Mouse (Mus musculus) CH12.LX (cell line): ENCODE data around the gene B3gat3. TPM values are rescaled to one million over a fixed set of nuclear protein-coding genes. Genes with fewer than 3 reads are reported as not detected.

Experiments used
- DNase-seq: peaks from one replicate; pipeline ENCODE4 v3.0.0-alpha.2; 2013; ENCODE audit errors: extremely low read depth
- H3K27ac ChIP-seq: 2 replicates; pipeline ENCODE4 v1.5.1; 2012; ENCODE audit warnings: low read depth, mild to moderate bottlenecking, control low read depth, moderate library complexity; ENCODE audit not compliant: insufficient read depth
- H3K27me3 ChIP-seq: replicated peaks from 2 replicates; pipeline ENCODE3; 2012; ENCODE audit warnings: inconsistent platforms
- H3K36me3 ChIP-seq, 2 experiments: replicated peaks in 1 of 2; 2 replicates each; pipeline versions ENCODE3 to v1.6.1; 2012; ENCODE audit warnings: inconsistent platforms in 1 of 2, low read length in 1 of 2, mild to moderate bottlenecking in 1 of 2, mixed read lengths in 1 of 2, moderate library complexity in 1 of 2; ENCODE audit not compliant: control insufficient read depth in 1 of 2, insufficient read depth in 1 of 2
- H3K4me1 ChIP-seq, 2 experiments: 2 replicates each; pipeline ENCODE4 v1.6.1; 2012; ENCODE audit warnings: inconsistent platforms in 1 of 2, moderate library complexity in 1 of 2; ENCODE audit not compliant: insufficient read depth in 2 of 2, control insufficient read depth in 1 of 2
- H3K4me2 ChIP-seq: 2 replicates; pipeline ENCODE4 v1.6.1; 2012; ENCODE audit warnings: low read depth, mild to moderate bottlenecking, control low read depth; ENCODE audit not compliant: poor library complexity, insufficient read depth, severe bottlenecking
- H3K4me3 ChIP-seq, 3 experiments: fragments of 150-350 bp in 1 of 3; sonication (generic) in 1 of 3; replicated peaks in 1 of 3; 2 replicates each; pipeline versions ENCODE3 to v1.5.1; 2011 to 2012; ENCODE audit warnings: low read depth in 2 of 3, low read length in 2 of 3, mild to moderate bottlenecking in 2 of 3, moderate library complexity in 2 of 3, control low read depth in 1 of 3, improper control_type of control experiment in 1 of 3, inconsistent platforms in 1 of 3, mixed read lengths in 1 of 3; ENCODE audit not compliant: poor library complexity in 1 of 3
- H3K79me2 ChIP-seq: replicated peaks from 2 replicates; pipeline ENCODE4 v1.6.1; 2012; ENCODE audit warnings: mild to moderate bottlenecking, moderate library complexity; ENCODE audit not compliant: control insufficient read depth, poor library complexity, insufficient read depth, severe bottlenecking; ENCODE audit errors: extremely low read depth
- H3K9ac ChIP-seq: 2 replicates; pipeline ENCODE4 v1.6.1; 2012; ENCODE audit warnings: low read depth, mild to moderate bottlenecking, control low read depth, moderate library complexity; ENCODE audit not compliant: insufficient read depth
- H3K9me3 ChIP-seq: replicated peaks from 2 replicates; pipeline ENCODE3; 2012; ENCODE audit warnings: low read length, inconsistent platforms, mixed read lengths
- BHLHE40 ChIP-seq: IDR thresholded peaks from 2 replicates; pipeline ENCODE4 v1.6.1; 2011; ENCODE audit warnings: mild to moderate bottlenecking, low read depth, low read length, improper control_type of control experiment
- CHD1 ChIP-seq: IDR thresholded peaks from 2 replicates; pipeline ENCODE4 v1.6.1; 2012; ENCODE audit warnings: low read depth, low read length, improper control_type of control experiment, inconsistent platforms
- CHD2 ChIP-seq: IDR thresholded peaks from 2 replicates; pipeline ENCODE4 v1.6.1; 2011; ENCODE audit warnings: low read length, improper control_type of control experiment
- CTCF ChIP-seq, 2 experiments: IDR thresholded peaks in 1 of 2; conservative IDR thresholded peaks in 1 of 2; 2 replicates each; pipeline ENCODE4 v1.5.1; 2011 to 2012; ENCODE audit warnings: low read depth in 2 of 2, low read length in 2 of 2, improper control_type of control experiment in 1 of 2, inconsistent platforms in 1 of 2, mild to moderate bottlenecking in 1 of 2, moderate library complexity in 1 of 2
- E2F4 ChIP-seq: IDR thresholded peaks from 2 replicates; pipeline ENCODE4 v1.6.1; 2011; ENCODE audit warnings: low read depth, low read length, improper control_type of control experiment; ENCODE audit not compliant: insufficient replicate concordance
- ELF1 ChIP-seq: IDR thresholded peaks from 2 replicates; pipeline ENCODE4 v1.6.1; 2014; ENCODE audit warnings: low read depth, mild to moderate bottlenecking, inconsistent platforms, low read length, improper control_type of control experiment
- EP300 ChIP-seq: IDR thresholded peaks from 2 replicates; pipeline ENCODE4 v1.6.1; 2011; ENCODE audit warnings: low read length, improper control_type of control experiment
- ETS1 ChIP-seq: conservative IDR thresholded peaks from 2 replicates; pipeline ENCODE4 v1.6.1; 2012; ENCODE audit warnings: low read depth, mild to moderate bottlenecking, inconsistent platforms, low read length, improper control_type of control experiment, moderate library complexity
- GABPA ChIP-seq: IDR thresholded peaks from 2 replicates; pipeline ENCODE4 v1.6.1; 2012; ENCODE audit warnings: low read depth, low read length, improper control_type of control experiment, inconsistent platforms; ENCODE audit not compliant: insufficient replicate concordance
- HCFC1 ChIP-seq: IDR thresholded peaks from 2 replicates; pipeline ENCODE4 v1.6.1; 2012; ENCODE audit warnings: low read depth, mild to moderate bottlenecking, inconsistent platforms, low read length, improper control_type of control experiment
- IRF4 ChIP-seq: IDR thresholded peaks from 2 replicates; pipeline ENCODE4 v1.6.1; 2014; ENCODE audit warnings: low read depth, mild to moderate bottlenecking, inconsistent platforms, low read length, improper control_type of control experiment
- JUN ChIP-seq: IDR thresholded peaks from 2 replicates; pipeline ENCODE4 v1.6.1; 2011; ENCODE audit warnings: low read depth, mild to moderate bottlenecking, low read length, improper control_type of control experiment, moderate library complexity; ENCODE audit not compliant: insufficient read depth
- JUND ChIP-seq: conservative IDR thresholded peaks from 2 replicates; pipeline ENCODE4 v1.6.1; 2011; ENCODE audit warnings: low read depth, low read length, improper control_type of control experiment
- KAT2A ChIP-seq: IDR thresholded peaks from 2 replicates; pipeline ENCODE4 v1.6.1; 2012; ENCODE audit warnings: low read length, improper control_type of control experiment, inconsistent platforms; ENCODE audit not compliant: insufficient replicate concordance
- MAFK ChIP-seq: IDR thresholded peaks from 2 replicates; pipeline ENCODE4 v1.6.1; 2011; ENCODE audit warnings: low read length, improper control_type of control experiment; ENCODE audit not compliant: insufficient replicate concordance
- MAX ChIP-seq: IDR thresholded peaks from 2 replicates; pipeline ENCODE4 v1.6.1; 2011; ENCODE audit warnings: low read length, improper control_type of control experiment
- MAZ ChIP-seq: IDR thresholded peaks from 2 replicates; pipeline ENCODE4 v1.6.1; 2012; ENCODE audit warnings: low read depth, mild to moderate bottlenecking, inconsistent platforms, low read length, improper control_type of control experiment, moderate library complexity
- MEF2A ChIP-seq: IDR thresholded peaks from 2 replicates; pipeline ENCODE4 v1.6.1; 2014; ENCODE audit warnings: low read depth, mild to moderate bottlenecking, inconsistent platforms, low read length, improper control_type of control experiment, borderline replicate concordance
- MXI1 ChIP-seq: IDR thresholded peaks from 2 replicates; pipeline ENCODE4 v1.6.1; 2011; ENCODE audit warnings: mild to moderate bottlenecking, low read depth, low read length, improper control_type of control experiment
- MYC ChIP-seq: IDR thresholded peaks from 2 replicates; pipeline ENCODE4 v1.6.1; 2011; ENCODE audit warnings: low read depth, mild to moderate bottlenecking, improper control_type of control experiment, low read length
- NELFE ChIP-seq: IDR thresholded peaks from 2 replicates; pipeline ENCODE4 v1.6.1; 2011; ENCODE audit warnings: low read depth, low read length, improper control_type of control experiment
- NRF1 ChIP-seq: IDR thresholded peaks from 2 replicates; pipeline ENCODE4 v1.6.1; 2014; ENCODE audit warnings: low read depth, mild to moderate bottlenecking, inconsistent platforms, low read length, improper control_type of control experiment, moderate library complexity
- PAX5 ChIP-seq: IDR thresholded peaks from 2 replicates; pipeline ENCODE4 v1.6.1; 2012; ENCODE audit warnings: low read length, inconsistent platforms, mixed read lengths
- POLR2A ChIP-seq: IDR thresholded peaks from 2 replicates; pipeline ENCODE4 v1.6.1; 2011; ENCODE audit warnings: low read depth, mild to moderate bottlenecking, improper control_type of control experiment, low read length
- POLR2AphosphoS2 ChIP-seq: IDR thresholded peaks from 2 replicates; pipeline ENCODE4 v1.6.1; 2011; ENCODE audit warnings: low read depth, low read length, improper control_type of control experiment
- RAD21 ChIP-seq: IDR thresholded peaks from 2 replicates; pipeline ENCODE4 v1.6.1; 2011; ENCODE audit warnings: low read depth, mild to moderate bottlenecking, low read length, improper control_type of control experiment, moderate library complexity
- RCOR1 ChIP-seq: conservative IDR thresholded peaks from 2 replicates; pipeline ENCODE4 v1.6.1; 2012; ENCODE audit warnings: low read depth, mild to moderate bottlenecking, inconsistent platforms, low read length, improper control_type of control experiment
- SIN3A ChIP-seq: IDR thresholded peaks from 2 replicates; pipeline ENCODE4 v1.6.1; 2012; ENCODE audit warnings: low read length, improper control_type of control experiment, inconsistent platforms
- SMC3 ChIP-seq: IDR thresholded peaks from 2 replicates; pipeline ENCODE4 v1.6.1; 2011; ENCODE audit warnings: low read depth, low read length, improper control_type of control experiment
- TBP ChIP-seq: conservative IDR thresholded peaks from 2 replicates; pipeline ENCODE4 v1.6.1; 2011; ENCODE audit warnings: low read depth, low read length, improper control_type of control experiment
- TCF12 ChIP-seq: IDR thresholded peaks from 2 replicates; pipeline ENCODE4 v1.6.1; 2014; ENCODE audit warnings: low read depth, mild to moderate bottlenecking, inconsistent platforms, low read length, improper control_type of control experiment
- UBTF ChIP-seq: IDR thresholded peaks from 2 replicates; pipeline ENCODE4 v1.6.1; 2012; ENCODE audit warnings: low read depth, mild to moderate bottlenecking, inconsistent platforms, low read length, improper control_type of control experiment, moderate library complexity
- USF1 ChIP-seq: IDR thresholded peaks from 2 replicates; pipeline ENCODE4 v1.6.1; 2014; ENCODE audit warnings: low read depth, mild to moderate bottlenecking, inconsistent platforms, low read length, improper control_type of control experiment
- USF2 ChIP-seq: conservative IDR thresholded peaks from 2 replicates; pipeline ENCODE4 v1.6.1; 2011; ENCODE audit warnings: low read depth, low read length, improper control_type of control experiment
- ZC3H11A ChIP-seq: IDR thresholded peaks from 2 replicates; pipeline ENCODE4 v1.6.1; 2012; ENCODE audit warnings: low read depth, mild to moderate bottlenecking, inconsistent platforms, low read length, improper control_type of control experiment
- ZKSCAN1 ChIP-seq: IDR thresholded peaks from 2 replicates; pipeline ENCODE4 v1.6.1; 2012; ENCODE audit warnings: low read depth, inconsistent platforms, low read length, improper control_type of control experiment, borderline replicate concordance
- ZMIZ1 ChIP-seq: IDR thresholded peaks from 2 replicates; pipeline ENCODE4 v1.6.1; 2012; ENCODE audit warnings: low read depth, mild to moderate bottlenecking, inconsistent platforms, low read length, improper control_type of control experiment
- ZNF384 ChIP-seq: IDR thresholded peaks from 2 replicates; pipeline ENCODE4 v1.6.1; 2012; ENCODE audit warnings: low read depth, low read length, improper control_type of control experiment, inconsistent platforms
- dilution Hi-C: fragments of 300-500 bp; cut with MboI; formaldehyde crosslinking; loops from 2 replicates; pipeline ENCODE4 v1.14.3; 2020; ENCODE audit warnings: low sequenced_read_pairs; ENCODE audit not compliant: extremely low pct_unique_long_range_greater_than_20kb, extremely low pct_ligation_motif_present
- in situ Hi-C: fragments of 300-500 bp; cut with MboI; formaldehyde crosslinking; loops from 3 replicates; pipeline ENCODE4 v1.14.3; 2019; ENCODE audit warnings: low sequenced_read_pairs, low pct_ligation_motif_present, low pct_unique_long_range_greater_than_20kb, mixed read lengths
- polyA plus RNA-seq: library from polyadenylated mRNA; unstranded; fragments of >175 nt; gene quantifications from 2 replicates; pipeline ENCODE4 v1.2.1, GENCODE M21; 2012; ENCODE audit warnings: low read depth; ENCODE audit not compliant: insufficient read length
- total RNA-seq, 2 experiments: library from RNA; depleted of rRNA; stranded (reverse); fragments of 300-350 nt in 1 of 2; fragments of >200 nt in 1 of 2; gene quantifications; 2 replicates each; pipeline ENCODE4 v1.2.3; 2012 to 2014

B3gat3 gene
- total RNA-seq (2012; rRNA removed) (49.9 and 54.8 TPM in 2 replicates), total RNA-seq (2014; rRNA removed) (17.8 and 18.6 TPM in 2 replicates), polyA plus RNA-seq (31.0 and 33.0 TPM in 2 replicates)

DNA sequence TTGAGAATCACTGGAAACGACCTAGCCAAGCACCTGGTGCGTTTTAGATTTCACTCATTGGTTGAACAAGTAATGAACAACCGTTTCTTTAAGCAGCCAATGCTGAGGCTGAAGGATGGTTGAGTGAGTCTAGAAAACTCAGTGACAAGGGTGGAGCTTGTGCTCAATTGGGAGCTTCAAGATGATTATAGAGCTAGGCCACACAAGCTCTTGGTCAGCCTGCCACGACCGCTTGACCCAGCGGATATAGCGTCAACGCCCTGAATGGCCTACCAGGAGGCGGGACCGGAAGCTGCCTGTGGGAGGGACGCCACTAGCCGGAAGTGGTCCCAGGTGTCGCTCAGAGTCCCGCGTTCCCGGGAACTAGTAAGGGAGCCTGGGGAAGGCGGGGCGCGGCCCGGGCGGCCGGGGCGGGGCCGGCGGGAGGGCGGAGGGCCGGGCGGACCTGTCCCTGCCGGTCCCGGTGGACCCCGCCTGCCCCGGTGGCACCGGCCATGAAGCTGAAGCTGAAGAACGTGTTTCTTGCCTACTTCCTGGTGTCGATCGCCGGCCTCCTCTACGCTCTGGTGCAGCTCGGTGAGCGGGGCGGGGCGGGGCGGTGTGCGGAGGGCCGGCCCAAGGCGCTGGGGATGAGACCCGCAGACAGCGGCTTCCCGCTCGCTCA, at the start of gene B3gat3:
Gene B3gat3, plus strand, starts transcription at position 302 of the 664 bp plus-strand sequence.
- Histone ChIP-seq H3K4me2 (peak within 1 kb of the TSS; percentile 93), H3K79me2 (peaks cover 19% of the 10 kb centered on the region), H3K27ac (peak within 1 kb of the TSS; percentile 96), H3K9ac (peak within 1 kb of the TSS; percentile 96), H3K36me3 (peaks cover 21 to 39% of the 10 kb centered on the region in 2 experiments), H3K27me3 (no peaks in the 10 kb centered on the region), H3K4me3 (peak within 1 kb of the TSS; percentile 81 to 95 (median 94)), H3K4me1 (peaks cover 0 to 18% of the 10 kb centered on the region in 2 experiments; a peak in 2 of 4 replicates), H3K9me3 (no peaks in the 10 kb centered on the region)
- dilution Hi-C loops: no loop called here
- TF ChIP-seq ELF1 (peak; percentile 85), TBP (peak; percentile 54; the same call in 1 of the 2 replicates), ZKSCAN1 (no peak), BHLHE40 (no peak), MYC (no peak; the same call in 1 of the 2 replicates), ZMIZ1 (no peak; the same call in none of the 2 replicates), CHD2 (no peak), SIN3A (peak; percentile 1; the same call in 1 of the 2 replicates), RCOR1 (no peak), ZNF384 (no peak), MAX (no peak), POLR2A (peak; percentile 94), NELFE (peak; percentile 81; the same call in 1 of the 2 replicates), PAX5 (no peak), KAT2A (peak; percentile 45; the same call in 1 of the 2 replicates), EP300 (no peak), RAD21 (no peak), JUN (no peak), SMC3 (no peak), MEF2A (no peak; the same call in 1 of the 2 replicates), IRF4 (no peak), JUND (no peak), CHD1 (no peak), ZC3H11A (no peak), ETS1 (no peak), MAZ (no peak; the same call in 1 of the 2 replicates), UBTF (0 out of 2 replicates have a peak, but pooled peaks have one; percentile 24), GABPA (no peak), CTCF (conservative IDR thresholded peaks at IDR 0.05 in 1 of 2, IDR thresholded peaks at IDR 0.05 in 1 of 2; ENCODE audit: low read depth in 2 of 2, low read length in 2 of 2) (no peak), POLR2AphosphoS2 (no peak; the same call in 1 of the 2 replicates), MXI1 (peak; percentile 67), MAFK (no peak), NRF1 (no peak), TCF12 (0 out of 2 replicates have a peak, but pooled peaks have one; percentile 40), USF1 (no peak), E2F4 (no peak), HCFC1 (peak; percentile 78), USF2 (no peak)
- in situ Hi-C loops: no loop called here
- peak; percentile 89 for DNase-seq
